Mouse (Mus musculus) kidney, adult 2 months (tissue): ENCODE data around the gene Plcd3. TPM values are rescaled to one million over a fixed set of nuclear protein-coding genes. Genes with fewer than 3 reads are reported as not detected.

Source experiments
- DNase-seq: peaks from one replicate; pipeline ENCODE4 v3.0.0; 2021
- H3K27ac ChIP-seq: fragments of 200-500 bp; 2 replicates; pipeline ENCODE4 v1.5.1; 2012; ENCODE audit warnings: low read depth, low read length, control low read depth, inconsistent platforms; ENCODE audit not compliant: insufficient read depth
- H3K27me3 ChIP-seq: fragments of 200-500 bp; replicated peaks from 2 replicates; pipeline ENCODE4 v1.6.1; 2012; ENCODE audit warnings: mild to moderate bottlenecking, moderate library complexity, low read length, inconsistent platforms; ENCODE audit not compliant: control insufficient read depth, insufficient read depth
- H3K36me3 ChIP-seq: fragments of 200-500 bp; 2 replicates; pipeline ENCODE4 v1.6.1; 2012; ENCODE audit warnings: mild to moderate bottlenecking, moderate library complexity, low read length, inconsistent platforms; ENCODE audit not compliant: control insufficient read depth, insufficient read depth
- H3K4me1 ChIP-seq: fragments of 200-500 bp; 2 replicates; pipeline ENCODE4 v1.6.1; 2011; ENCODE audit warnings: low read length; ENCODE audit not compliant: control insufficient read depth, insufficient read depth
- H3K4me3 ChIP-seq: fragments of 200-500 bp; 2 replicates; pipeline ENCODE4 v1.5.1; 2011; ENCODE audit warnings: mild to moderate bottlenecking, low read depth, low read length, control low read depth; ENCODE audit not compliant: insufficient read depth
- CTCF ChIP-seq: fragments of 200-500 bp; conservative IDR thresholded peaks from 2 replicates; pipeline ENCODE4 v1.5.1; 2011; ENCODE audit warnings: low read depth, mild to moderate bottlenecking, control low read depth, low read length, moderate library complexity, mixed read lengths; ENCODE audit not compliant: insufficient read depth, insufficient read length
- POLR2A ChIP-seq: fragments of 200-500 bp; IDR thresholded peaks from one replicate; pipeline ENCODE4 v1.6.1; 2011; ENCODE audit warnings: low read depth, low read length, control low read depth
- WGBS: fragments of 180-500 bp; shearing (Covaris S2); methylation state at CpG from one replicate; pipeline ENCODE4 v1.1.7; 2018; 5-methylcytosine and 5-hydroxymethylcytosine counted together
- polyA plus RNA-seq: library from polyadenylated mRNA; depleted of rRNA; stranded (reverse); fragments of >200 nt; gene quantifications from 2 replicates; pipeline ENCODE4 v1.2.3, GENCODE M21; 2012

Gene Plcd3
- polyA plus RNA-seq, 1 experiment = 14.9 TPM

GRCm38 (mm10) chr11:103080323-103081091 is 21.0 kb downstream of the Plcd3 start:
- no peak overlapping the region for H3K4me3 ChIP-seq
- H3K27ac ChIP-seq = no peak overlapping the region
- TF ChIP-seq CTCF (no peak), POLR2A (no peak)
- no peaks in the 10 kb centered on the region for H3K4me1 ChIP-seq
- H3K36me3 ChIP-seq = no peaks in the 10 kb centered on the region
- WGBS = 22% methylated on average over 43 of the region's 43 CpGs
- DNase-seq = no peak
- H3K27me3 ChIP-seq = no peaks in the 10 kb centered on the region

GRCm38 (mm10) chr11:103078131-103078530 is 23.3 kb downstream of the Plcd3 start:
- no peak for DNase-seq

GRCm38 (mm10) chr11:103076581-103076980 is 24.9 kb downstream of the Plcd3 start:
- no peak for DNase-seq
- Histone ChIP-seq H3K4me3 (no peak overlapping the region), H3K27me3 (no peaks in the 10 kb centered on the region), H3K36me3 (no peaks in the 10 kb centered on the region), H3K27ac (no peak overlapping the region), H3K4me1 (no peaks in the 10 kb centered on the region)
- 63% methylated on average over 8 of the region's 8 CpGs for WGBS
- TF ChIP-seq POLR2A = no peak
- no peak for TF ChIP-seq CTCF

More at GRCm38 (mm10) chr11:103078131-103078530, 23.3 kb downstream of the Plcd3 start:
- no peak overlapping the region for H3K4me3 ChIP-seq
- no peak overlapping the region for H3K27ac ChIP-seq
- TF ChIP-seq CTCF (no peak), POLR2A (no peak)
- no peaks in the 10 kb centered on the region for H3K36me3 ChIP-seq
- WGBS = 91% methylated on average over 11 of the region's 11 CpGs
- H3K4me1 ChIP-seq = no peaks in the 10 kb centered on the region
- no peaks in the 10 kb centered on the region for H3K27me3 ChIP-seq

- no peaks in the 10 kb centered on the region for H3K36me3 ChIP-seq
- H3K4me3 ChIP-seq = no peak overlapping the region
- 91% methylated on average over 7 of the region's 7 CpGs for WGBS
- no peaks in the 10 kb centered on the region for H3K27me3 ChIP-seq
- no peaks in the 10 kb centered on the region for H3K4me1 ChIP-seq
- no peak for DNase-seq
- TF ChIP-seq CTCF (no peak), POLR2A (no peak)
- no peak overlapping the region for H3K27ac ChIP-seq
These were observed 25.4 kb downstream of the Plcd3 start for GRCm38 (mm10) chr11:103076010-103076409.

GRCm38 (mm10) chr11:103074796-103075323 is 26.6 kb downstream of the Plcd3 start:
- TF ChIP-seq POLR2A = no peak
- no peak for TF ChIP-seq CTCF
- H3K4me1 ChIP-seq = no peaks in the 10 kb centered on the region
- H3K27ac ChIP-seq = no peak overlapping the region
- no peak overlapping the region for H3K4me3 ChIP-seq
- WGBS = 50% methylated on average over 10 of the region's 10 CpGs
- no peaks in the 10 kb centered on the region for H3K36me3 ChIP-seq
- no peaks in the 10 kb centered on the region for H3K27me3 ChIP-seq
- no peak for DNase-seq

- Histone ChIP-seq H3K4me3 (no peak overlapping the region), H3K4me1 (no peaks in the 10 kb centered on the region), H3K27me3 (no peaks in the 10 kb centered on the region), H3K36me3 (no peaks in the 10 kb centered on the region; the same call in 1 of the 2 replicates), H3K27ac (no peak overlapping the region)
- 81% methylated on average over 10 of the region's 10 CpGs for WGBS
- no peak for DNase-seq
- TF ChIP-seq CTCF (no peak), POLR2A (no peak)
These were observed 27.3 kb downstream of the Plcd3 start for GRCm38 (mm10) chr11:103074121-103074650.

- 86% methylated on average over 7 of the region's 7 CpGs for WGBS
- TF ChIP-seq POLR2A (no peak), CTCF (no peak)
These were observed 27.8 kb downstream of the Plcd3 start for GRCm38 (mm10) chr11:103073671-103074070.

More at GRCm38 (mm10) chr11:103073671-103074070, 27.8 kb downstream of the Plcd3 start:
- H3K36me3 ChIP-seq = no peaks in the 10 kb centered on the region; the same call in 1 of the 2 replicates
- no peak for DNase-seq
- H3K27me3 ChIP-seq = no peaks in the 10 kb centered on the region
- H3K4me1 ChIP-seq = no peaks in the 10 kb centered on the region
- no peak overlapping the region for H3K27ac ChIP-seq
- no peak overlapping the region for H3K4me3 ChIP-seq
